Mouse (Mus musculus) embryonic facial prominence, embryonic 15.5 days (tissue): ENCODE data around the gene Cdh1. TPM values are rescaled to one million over a fixed set of nuclear protein-coding genes. Genes with fewer than 3 reads are reported as not detected.

ENCODE experiments used
- ATAC-seq: fragments of 200-750 bp; cut with Nextera tagmentation; 2 replicates; pipeline ENCODE4 v1.8.0; 2017; ENCODE audit warnings: low read depth, moderate TSS enrichment; ENCODE audit not compliant: insufficient number of reproducible peaks, low FRiP score, low TSS enrichment
- H3K27ac ChIP-seq: fragments of 300-500 bp; sonication (generic); replicated peaks from 2 replicates; pipeline ENCODE4 v1.5.1; 2015; ENCODE audit warnings: mild to moderate bottlenecking, inconsistent platforms
- H3K27me3 ChIP-seq: fragments of 300-500 bp; sonication (generic); 2 replicates; pipeline ENCODE4 v1.6.1; 2015; ENCODE audit warnings: inconsistent platforms
- H3K36me3 ChIP-seq: fragments of 300-500 bp; sonication (generic); 2 replicates; pipeline ENCODE4 v1.6.1; 2015; ENCODE audit warnings: mild to moderate bottlenecking, inconsistent platforms
- H3K4me1 ChIP-seq: fragments of 300-500 bp; sonication (generic); 2 replicates; pipeline ENCODE4 v1.6.1; 2015; ENCODE audit warnings: inconsistent platforms
- H3K4me2 ChIP-seq: fragments of 300-500 bp; sonication (generic); replicated peaks from 2 replicates; pipeline ENCODE4 v1.6.1; 2015; ENCODE audit warnings: mild to moderate bottlenecking, inconsistent platforms
- H3K4me3 ChIP-seq: fragments of 300-500 bp; sonication (generic); replicated peaks from 2 replicates; pipeline ENCODE4 v1.5.1; 2015; ENCODE audit warnings: mild to moderate bottlenecking, inconsistent platforms
- H3K9ac ChIP-seq: fragments of 300-500 bp; sonication (generic); 2 replicates; pipeline ENCODE4 v1.6.1; 2015; ENCODE audit warnings: inconsistent platforms
- H3K9me3 ChIP-seq: fragments of 300-500 bp; sonication (generic); replicated peaks from 2 replicates; pipeline ENCODE4 v1.6.1; 2016; ENCODE audit warnings: inconsistent platforms
- WGBS: fragments of 180-500 bp; shearing (Covaris S2); methylation state at CpG from one replicate; pipeline ENCODE4 v1.1.7; 2015; 5-methylcytosine and 5-hydroxymethylcytosine counted together
- polyA plus RNA-seq: library from polyadenylated mRNA; unstranded; fragments of >200 nt; fragmentation: Nextera tagmentation; extraction: Ambion mirVana; gene quantifications from 2 replicates; pipeline ENCODE4 v1.2.1, GENCODE M21; 2015

Gene Cdh1
- polyA plus RNA-seq, 1 experiment from 2014 or later = 72.0 TPM

DNA sequence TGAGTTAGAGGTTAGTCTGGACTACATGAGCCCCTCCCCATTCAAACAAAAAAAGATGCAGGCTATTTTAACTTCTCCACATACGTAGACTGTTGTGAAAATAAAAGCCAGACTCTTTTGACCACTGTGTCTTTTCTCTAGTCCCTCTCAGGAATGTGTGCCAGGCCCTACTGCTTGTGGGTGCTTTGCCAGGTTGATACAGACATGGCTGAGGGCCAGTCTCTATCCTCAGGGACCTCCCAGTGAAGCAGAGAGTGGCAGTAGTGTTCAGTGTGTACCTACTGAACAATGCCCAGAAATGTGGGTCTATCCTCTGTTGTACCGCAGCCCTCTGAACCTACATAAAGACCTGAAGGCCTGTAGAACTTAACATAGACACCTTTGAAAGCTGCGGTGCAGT is 109.3 kb downstream of the Cdh1 start:
- Histone ChIP-seq H3K9ac (no peak overlapping the region), H3K36me3 (no peaks in the 10 kb centered on the region), H3K27ac (no peak overlapping the region), H3K4me3 (no peak overlapping the region), H3K4me1 (no peaks in the 10 kb centered on the region), H3K27me3 (no peaks in the 10 kb centered on the region), H3K9me3 (no peaks in the 10 kb centered on the region), H3K4me2 (no peak overlapping the region)
- 79% methylated on average over 3 of the region's 3 CpGs for WGBS
- no peak for ATAC-seq

DNA sequence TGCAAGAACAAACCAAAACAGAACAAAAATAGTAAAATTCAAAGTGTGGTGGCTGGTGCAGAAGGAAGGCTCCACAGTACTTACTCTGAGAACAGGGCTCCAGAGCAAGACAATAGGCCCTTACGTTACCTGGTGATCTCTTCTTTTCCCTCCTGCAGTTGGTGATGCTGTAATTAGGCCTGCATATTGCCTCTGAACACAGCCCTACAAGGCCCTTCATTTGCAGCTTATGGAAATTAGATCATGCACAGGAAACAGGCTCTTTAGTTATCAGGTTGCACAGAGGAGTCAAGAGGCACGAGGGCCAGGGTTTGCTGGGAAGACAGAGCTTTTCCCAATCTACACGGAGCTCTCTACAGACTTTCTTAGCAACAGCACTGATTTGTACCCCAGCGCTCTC is 111.1 kb downstream of the Cdh1 start:
- H3K4me2 ChIP-seq = no peak overlapping the region
- no peaks in the 10 kb centered on the region for H3K36me3 ChIP-seq
- no peak overlapping the region for H3K27ac ChIP-seq
- H3K27me3 ChIP-seq = no peaks in the 10 kb centered on the region
- peaks cover 12% of the 10 kb centered on the region for H3K4me1 ChIP-seq
- H3K4me3 ChIP-seq = no peak overlapping the region
- H3K9ac ChIP-seq = no peak overlapping the region
- ATAC-seq = no peak
- 58% methylated on average over 4 of the region's 4 CpGs for WGBS
- H3K9me3 ChIP-seq = no peaks in the 10 kb centered on the region

DNA sequence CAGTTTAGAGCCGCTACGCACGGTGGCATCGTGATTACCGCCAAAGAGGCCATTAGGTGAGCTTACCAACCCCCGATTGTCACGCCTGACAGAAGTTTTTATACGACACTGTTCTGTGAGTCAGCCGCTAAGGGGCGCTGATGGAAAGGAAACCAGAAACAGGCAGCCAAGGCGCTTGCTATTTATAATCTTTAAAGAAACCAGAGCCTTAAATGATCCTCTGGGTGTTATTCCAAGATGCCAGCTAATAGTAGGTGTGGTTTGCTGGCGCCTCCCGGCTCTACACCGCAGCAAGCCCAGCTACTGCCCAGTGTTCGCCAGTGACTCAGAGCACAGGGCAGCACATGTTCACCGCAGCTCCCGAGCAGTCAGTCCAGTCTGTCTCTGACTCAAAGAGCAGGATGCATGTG is 114.9 kb downstream of the Cdh1 start:
- WGBS = 5% methylated on average over 17 of the region's 17 CpGs
- peak; percentile 90 for ATAC-seq
- H3K9me3 ChIP-seq = no peaks in the 10 kb centered on the region
- no peak overlapping the region for H3K9ac ChIP-seq
- no peaks in the 10 kb centered on the region for H3K36me3 ChIP-seq
- H3K27me3 ChIP-seq = no peaks in the 10 kb centered on the region
- H3K4me2 ChIP-seq = peak overlapping the region; percentile 45
- peak overlapping the region; percentile 63 for H3K27ac ChIP-seq
- peaks cover 14% of the 10 kb centered on the region for H3K4me1 ChIP-seq
- peak overlapping the region; percentile 26 for H3K4me3 ChIP-seq

Other genes starting within 250 kb of the Cdh1 start
- gene Zfp90, start 188.0 kb upstream of the Cdh1 start, polyA plus RNA-seq = 22.2 and 23.9 TPM in 2 replicates
- gene 6030452D12Rik, start 102.8 kb upstream of the Cdh1 start, polyA plus RNA-seq = not detected in 2 replicates
- gene Cdh3, start 92.5 kb upstream of the Cdh1 start, polyA plus RNA-seq = 23.0 and 24.5 TPM in 2 replicates
- gene Gm10073, start 29.9 kb upstream of the Cdh1 start, polyA plus RNA-seq = 11.1 and 22.1 TPM in 2 replicates
- 8.1 and 8.9 TPM in 2 replicates for gene Tango6, start 79.7 kb downstream of the Cdh1 start, polyA plus RNA-seq